Mouse (Mus musculus) E14TG2a.4 (cell line): ENCODE results near the gene Ctso.

Source experiments
- CTCF ChIP-seq: conservative IDR thresholded peaks from 2 replicates; pipeline ENCODE4 v1.5.1; 2014; ENCODE audit warnings: low read length
- NANOG ChIP-seq: IDR thresholded peaks from 2 replicates; pipeline ENCODE4 v1.6.1; 2014; ENCODE audit warnings: borderline replicate concordance, low read length, mixed read lengths

- TF ChIP-seq CTCF = no peak
- TF ChIP-seq NANOG = no peak
Measured at GRCm38 (mm10) chr3:81987628-81988027, 55.2 kb downstream of the Ctso start.
